Mouse (Mus musculus): ENCODE measurements around the gene Ralgps1. TPM values are rescaled to one million over a fixed set of nuclear protein-coding genes. Genes with fewer than 3 reads are reported as not detected.

Gene Ralgps1
- polyA plus RNA-seq, 1 experiment, result not detected

DNA sequence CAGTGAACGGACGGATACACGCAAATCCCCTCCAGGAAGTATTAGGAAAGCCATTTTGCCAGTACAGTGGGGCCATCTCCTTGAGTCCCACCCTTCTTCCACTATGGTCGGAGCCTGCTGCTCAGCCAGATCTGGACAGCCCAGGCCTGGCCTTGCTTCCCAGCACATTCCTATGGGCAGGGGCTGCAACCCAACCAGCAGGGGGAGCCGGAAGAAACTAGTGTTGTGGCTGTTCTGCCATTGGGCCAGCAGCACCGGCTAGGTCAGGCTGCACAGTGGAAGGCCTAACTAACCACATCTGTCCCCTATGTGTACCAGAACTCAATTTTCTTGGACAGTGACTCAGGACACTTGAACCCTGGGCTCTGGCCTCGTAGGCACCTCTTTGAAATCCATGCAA, 186.0 kb downstream of the Ralgps1 start:
- H3K36me3 ChIP-seq (ENCODE audit: control insufficient read depth), result no peaks in the 10 kb centered on the region
- H3K4me1 ChIP-seq (ENCODE audit: control insufficient read depth), result no peaks in the 10 kb centered on the region
- no peak for TF ChIP-seq GATA1 (IDR thresholded peaks at IDR 0.05; ENCODE audit: low read length)
- TF ChIP-seq TAL1 (IDR thresholded peaks at IDR 0.05; ENCODE audit: low read length), result no peak
- H3K9me3 ChIP-seq (ENCODE audit: control insufficient read depth, low read length), result no peaks in the 10 kb centered on the region
- H3K4me3 ChIP-seq (replicated peaks), result no peak overlapping the region
- H3K27me3 ChIP-seq (ENCODE audit: control insufficient read depth), result no peaks in the 10 kb centered on the region

DNA sequence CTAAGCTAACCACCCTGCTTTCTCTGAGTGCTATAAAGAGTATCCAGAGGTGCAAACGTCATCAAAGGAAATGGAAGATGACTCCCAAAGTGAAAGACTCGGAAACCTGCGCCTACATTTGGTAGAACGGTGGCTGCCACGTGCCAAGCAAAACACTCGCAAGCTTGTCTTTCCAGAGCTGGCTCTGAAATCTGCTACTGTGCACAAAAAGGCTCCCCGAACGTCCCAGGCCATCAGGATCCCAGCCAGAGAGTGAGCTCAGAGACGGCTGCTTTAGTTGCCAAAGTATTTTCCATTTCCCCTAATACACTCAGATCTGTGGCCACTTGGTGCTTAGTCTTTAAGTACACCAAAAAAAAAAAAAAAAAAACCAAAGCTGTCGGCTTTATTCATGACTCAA, 186.6 kb downstream of the Ralgps1 start:
- TF ChIP-seq TAL1 (IDR thresholded peaks at IDR 0.05; ENCODE audit: low read length), result no peak
- TF ChIP-seq GATA1 (IDR thresholded peaks at IDR 0.05; ENCODE audit: low read length), result no peak

DNA sequence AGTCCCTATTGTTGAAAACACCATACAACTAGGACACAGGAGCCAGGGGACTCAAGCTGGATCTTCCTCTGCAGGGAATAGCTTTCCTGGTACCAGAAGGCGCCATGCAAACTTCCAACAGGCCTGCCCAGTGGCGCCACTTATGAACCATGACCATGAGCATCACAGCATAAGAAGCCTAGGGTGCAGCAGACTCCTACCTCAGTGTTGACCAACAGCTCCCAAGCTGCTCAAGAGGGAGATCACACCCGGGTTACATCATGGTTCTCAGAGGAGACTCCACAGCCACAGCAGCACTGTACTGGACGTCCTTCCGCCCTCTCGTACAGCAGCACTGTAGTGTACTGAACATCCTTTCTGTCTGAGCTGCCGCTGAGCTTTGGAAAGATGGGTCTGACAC, 188.0 kb downstream of the Ralgps1 start:
- Histone ChIP-seq H3K4me3 (replicated peaks) (no peak overlapping the region), H3K9me3 (ENCODE audit: control insufficient read depth, low read length) (no peaks in the 10 kb centered on the region), H3K27me3 (ENCODE audit: control insufficient read depth) (no peaks in the 10 kb centered on the region), H3K36me3 (ENCODE audit: control insufficient read depth) (no peaks in the 10 kb centered on the region), H3K4me1 (ENCODE audit: control insufficient read depth) (no peaks in the 10 kb centered on the region; the same call in 1 of the 2 replicates)
- TF ChIP-seq GATA1 (IDR thresholded peaks at IDR 0.05; ENCODE audit: low read length) (no peak), TAL1 (IDR thresholded peaks at IDR 0.05; ENCODE audit: low read length) (no peak)

More for the DNA sequence above, 186.6 kb downstream of the Ralgps1 start:
- no peaks in the 10 kb centered on the region for H3K36me3 ChIP-seq (ENCODE audit: control insufficient read depth)
- H3K9me3 ChIP-seq (ENCODE audit: control insufficient read depth, low read length), result no peaks in the 10 kb centered on the region
- no peaks in the 10 kb centered on the region for H3K4me1 ChIP-seq (ENCODE audit: control insufficient read depth)
- no peak overlapping the region for H3K4me3 ChIP-seq (replicated peaks)
- no peaks in the 10 kb centered on the region for H3K27me3 ChIP-seq (ENCODE audit: control insufficient read depth)

DNA sequence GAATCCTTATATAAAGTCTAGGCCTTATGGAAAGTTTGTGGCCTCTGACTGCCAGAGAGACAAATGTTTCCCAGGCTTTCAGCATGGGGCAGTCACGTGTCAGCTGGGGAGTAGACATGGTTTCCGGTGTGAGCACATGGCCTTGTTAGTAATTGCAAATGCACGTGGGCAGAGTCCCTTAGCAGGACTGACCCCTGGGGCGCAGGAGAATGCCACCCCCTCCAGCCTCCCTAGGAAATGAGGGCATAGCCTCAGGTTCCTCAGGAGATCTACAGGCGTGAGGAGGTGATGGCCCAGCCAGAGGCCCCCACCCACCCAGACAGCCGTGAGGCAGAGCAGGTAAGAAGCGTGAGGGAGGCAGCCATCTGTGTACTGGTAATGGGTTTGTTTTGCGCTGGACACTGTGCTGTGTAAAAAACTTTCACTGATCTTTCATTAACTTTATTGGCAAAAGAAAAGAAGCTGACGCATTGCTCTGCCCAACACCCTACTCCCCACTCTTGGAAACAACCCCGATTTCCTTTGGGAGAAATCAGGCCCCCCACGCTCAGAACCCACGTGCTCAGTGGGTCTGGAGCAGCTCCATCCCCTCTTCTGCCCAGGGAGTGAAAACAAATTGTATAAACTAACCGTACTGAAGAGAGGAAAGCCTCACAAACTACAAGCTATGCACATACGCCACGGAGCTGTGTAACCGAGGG, 191.2 kb downstream of the Ralgps1 start:
- no peaks in the 10 kb centered on the region for H3K9me3 ChIP-seq (ENCODE audit: control insufficient read depth, low read length)
- TF ChIP-seq TAL1 (IDR thresholded peaks at IDR 0.05; ENCODE audit: low read length) (no peak), GATA1 (IDR thresholded peaks at IDR 0.05; ENCODE audit: low read length) (no peak)
- no peak overlapping the region for H3K4me3 ChIP-seq (replicated peaks)
- no peaks in the 10 kb centered on the region; the same call in 1 of the 2 replicates for H3K4me1 ChIP-seq (ENCODE audit: control insufficient read depth)
- H3K36me3 ChIP-seq (ENCODE audit: control insufficient read depth), result no peaks in the 10 kb centered on the region
- H3K27me3 ChIP-seq (ENCODE audit: control insufficient read depth), result no peaks in the 10 kb centered on the region

DNA sequence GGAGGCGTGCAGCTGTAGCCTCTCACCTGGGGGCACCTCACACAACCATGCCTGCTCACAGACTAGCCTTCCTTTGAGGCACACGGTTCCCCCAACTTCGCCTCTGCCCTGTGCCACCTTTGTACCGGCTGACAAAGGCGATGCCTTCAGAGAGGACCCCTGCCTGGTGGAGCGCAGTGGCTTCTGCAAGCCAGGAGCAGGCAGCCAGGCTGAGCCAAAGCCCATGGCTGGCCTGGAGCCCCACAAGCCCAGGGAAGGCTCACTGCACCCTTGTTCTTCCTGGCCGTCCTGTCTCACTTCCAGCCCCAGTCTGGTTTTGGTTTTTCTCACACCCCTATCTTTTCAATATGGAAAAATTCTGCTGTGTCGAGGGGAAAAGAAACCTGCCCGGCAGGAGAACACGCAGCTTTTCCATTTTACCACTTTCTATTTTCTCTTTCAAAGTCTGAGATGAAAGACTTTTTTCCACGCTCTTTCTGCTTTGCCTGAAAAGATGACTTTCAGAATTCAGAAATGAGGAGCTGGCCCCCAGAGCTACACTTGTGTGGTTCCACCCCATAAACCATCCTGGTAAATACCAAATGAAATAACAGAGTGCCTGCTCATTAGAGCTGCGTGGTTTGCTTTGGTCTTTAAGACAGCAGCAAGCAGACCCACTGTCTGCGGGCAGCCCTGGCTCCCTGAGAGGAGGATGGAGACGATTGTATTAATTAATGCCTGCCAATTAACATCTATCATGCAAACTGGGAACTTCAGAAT, 191.9 kb downstream of the Ralgps1 start:
- Histone ChIP-seq H3K27me3 (ENCODE audit: control insufficient read depth) (no peaks in the 10 kb centered on the region), H3K4me1 (ENCODE audit: control insufficient read depth) (no peaks in the 10 kb centered on the region; the same call in 1 of the 2 replicates), H3K36me3 (ENCODE audit: control insufficient read depth) (no peaks in the 10 kb centered on the region), H3K4me3 (replicated peaks) (no peak overlapping the region), H3K9me3 (ENCODE audit: control insufficient read depth, low read length) (no peaks in the 10 kb centered on the region)
- TF ChIP-seq GATA1 (IDR thresholded peaks at IDR 0.05; ENCODE audit: low read length) (no peak), TAL1 (IDR thresholded peaks at IDR 0.05; ENCODE audit: low read length) (no peak)

DNA sequence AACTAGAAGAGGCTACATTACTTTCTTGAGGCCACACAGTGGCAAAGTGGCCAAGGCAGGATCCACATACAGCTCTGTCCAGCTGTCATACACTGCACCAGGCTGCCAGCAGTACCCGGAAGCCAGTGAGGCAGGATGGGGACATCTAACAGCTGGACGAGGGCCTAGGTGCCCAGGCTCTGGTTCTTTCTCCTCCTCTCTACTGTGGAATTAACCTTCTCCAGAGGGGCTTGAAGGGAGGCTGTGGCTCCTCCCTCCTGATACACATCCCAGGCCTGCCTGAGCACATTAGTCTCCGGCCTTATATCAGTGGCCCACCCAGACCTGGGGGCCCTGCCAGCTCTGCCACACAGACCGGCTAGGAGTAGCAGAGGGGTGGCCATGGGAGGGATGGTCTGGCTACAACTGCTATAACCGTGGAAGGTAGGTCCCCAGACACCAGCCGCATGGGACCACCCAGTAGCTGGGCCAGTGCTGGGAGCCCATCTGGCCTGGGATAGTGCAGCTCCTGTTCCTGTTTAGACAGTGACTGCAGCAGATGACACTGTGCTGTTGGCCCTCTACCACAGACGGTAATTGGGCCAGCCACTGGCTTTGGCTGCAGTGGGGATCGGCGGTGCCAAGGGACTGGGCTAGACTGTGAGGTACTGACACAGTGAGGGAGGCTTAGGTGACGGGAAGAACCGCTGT, 192.9 kb downstream of the Ralgps1 start:
- no peak for TF ChIP-seq GATA1 (IDR thresholded peaks at IDR 0.05; ENCODE audit: low read length)
- TF ChIP-seq TAL1 (IDR thresholded peaks at IDR 0.05; ENCODE audit: low read length), result no peak
- Histone ChIP-seq H3K4me3 (replicated peaks) (no peak overlapping the region), H3K27me3 (ENCODE audit: control insufficient read depth) (no peaks in the 10 kb centered on the region)

DNA sequence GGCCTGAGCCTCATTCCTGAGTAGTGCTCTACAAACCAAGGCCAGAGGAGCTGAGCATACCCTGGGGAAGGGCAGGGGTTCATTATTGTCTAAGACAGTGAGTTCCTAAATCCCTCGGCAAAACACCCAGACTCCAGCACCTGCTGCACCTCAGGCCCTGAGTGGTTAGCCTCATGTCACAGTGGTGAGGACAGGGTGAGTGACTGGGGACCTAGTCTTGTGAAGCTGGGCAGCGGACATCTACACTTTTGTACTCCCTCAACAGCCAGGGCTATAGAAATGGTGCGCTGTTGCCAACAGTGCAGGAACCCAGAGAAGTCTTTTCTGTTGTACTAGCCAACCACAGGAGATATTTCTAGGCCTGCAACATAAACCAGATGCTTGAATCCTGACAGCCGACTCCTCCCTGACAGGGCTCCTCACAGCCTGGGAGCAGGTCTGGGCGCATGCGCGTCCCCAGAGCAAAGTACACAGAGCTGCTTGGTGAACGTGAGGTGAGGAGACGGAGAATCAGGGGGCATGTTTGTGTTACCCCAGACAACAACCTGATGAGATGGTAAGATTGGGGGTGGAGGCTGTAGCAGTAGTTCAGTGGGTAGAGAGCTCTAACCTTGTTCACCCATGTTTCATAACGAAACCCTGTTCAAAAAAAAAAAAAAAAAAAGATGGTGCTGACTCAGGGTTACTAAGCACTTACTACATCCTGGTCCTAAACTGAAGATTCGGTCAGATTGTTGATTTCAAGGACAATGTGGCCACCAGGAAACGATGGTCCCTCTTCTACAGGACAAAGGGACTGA, 193.6 kb downstream of the Ralgps1 start:
- Histone ChIP-seq H3K9me3 (ENCODE audit: control insufficient read depth, low read length) (no peaks in the 10 kb centered on the region), H3K36me3 (ENCODE audit: control insufficient read depth) (no peaks in the 10 kb centered on the region), H3K4me1 (ENCODE audit: control insufficient read depth) (no peaks in the 10 kb centered on the region; the same call in 1 of the 2 replicates), H3K4me3 (replicated peaks) (no peak overlapping the region), H3K27me3 (ENCODE audit: control insufficient read depth) (no peaks in the 10 kb centered on the region)
- TF ChIP-seq TAL1 (IDR thresholded peaks at IDR 0.05; ENCODE audit: low read length), result no peak
- TF ChIP-seq GATA1 (IDR thresholded peaks at IDR 0.05; ENCODE audit: low read length), result no peak

More for the DNA sequence above, 192.9 kb downstream of the Ralgps1 start:
- no peaks in the 10 kb centered on the region for H3K9me3 ChIP-seq (ENCODE audit: control insufficient read depth, low read length)
- H3K36me3 ChIP-seq (ENCODE audit: control insufficient read depth), result no peaks in the 10 kb centered on the region
- no peaks in the 10 kb centered on the region; the same call in 1 of the 2 replicates for H3K4me1 ChIP-seq (ENCODE audit: control insufficient read depth)

DNA sequence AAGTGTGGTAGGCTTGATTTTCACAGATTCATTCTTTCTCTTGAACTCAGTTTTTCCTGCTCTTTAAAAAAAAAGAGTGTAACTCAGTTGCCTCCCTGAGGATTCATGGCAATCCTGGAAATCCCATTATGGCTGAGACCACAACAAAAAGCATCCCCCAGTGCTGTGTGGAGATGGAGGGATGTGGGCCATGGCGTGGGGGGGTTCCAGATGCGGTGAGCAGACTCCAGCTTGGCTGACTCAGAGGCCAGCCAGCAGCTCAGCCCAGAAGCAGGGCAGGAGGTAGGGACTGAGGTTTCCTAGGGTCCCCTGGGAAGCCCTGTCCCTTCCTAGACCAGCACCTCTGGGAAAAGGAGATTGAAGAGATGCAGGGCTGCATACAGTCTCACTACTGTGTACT, 194.4 kb downstream of the Ralgps1 start:
- Histone ChIP-seq H3K9me3 (ENCODE audit: control insufficient read depth, low read length) (no peaks in the 10 kb centered on the region), H3K36me3 (ENCODE audit: control insufficient read depth) (no peaks in the 10 kb centered on the region), H3K4me1 (ENCODE audit: control insufficient read depth) (no peaks in the 10 kb centered on the region; the same call in 1 of the 2 replicates), H3K4me3 (replicated peaks) (no peak overlapping the region), H3K27me3 (ENCODE audit: control insufficient read depth) (no peaks in the 10 kb centered on the region)
- TF ChIP-seq TAL1 (IDR thresholded peaks at IDR 0.05; ENCODE audit: low read length) (no peak), GATA1 (IDR thresholded peaks at IDR 0.05; ENCODE audit: low read length) (no peak)
